Mouse (Mus musculus) brain, adult 10 weeks (tissue): Measurements from ENCODE around the gene Hlf. TPM values are rescaled to one million over a fixed set of nuclear protein-coding genes. Genes with fewer than 3 reads are reported as not detected.

ENCODE experiments used
- polyA plus RNA-seq: library from polyadenylated mRNA; stranded (reverse); fragments of 350-450 nt; fragmentation: Illumina TruSeq; extraction: RNeasy Lipid Tissue Mini Kit (QIAGEN cat#74804); gene quantifications from one replicate; pipeline ENCODE4 v1.2.3, GENCODE M21; 2015; ENCODE audit warnings: low read depth, low replicate concordance

Hlf gene
- polyA plus RNA-seq: 109 TPM

GRCm38 (mm10) chr11:90390817-90391173 is at the start of gene Hlf:
Hlf (minus strand) TSS chr11:90390895.

Other genes starting within 250 kb of the Hlf start
- 7.4 TPM for gene Gm45716, start 203.2 kb downstream of the Hlf start, polyA plus RNA-seq
- 244 TPM for gene Mmd, start 141.4 kb downstream of the Hlf start, polyA plus RNA-seq
- 11.1 TPM for gene Stxbp4, start 247.2 kb upstream of the Hlf start, polyA plus RNA-seq
- 30.4 TPM for gene Cox11, start 247.3 kb upstream of the Hlf start, polyA plus RNA-seq